Mouse (Mus musculus) heart, postnatal 0 days (tissue): ENCODE results near the gene Gtpbp3. TPM values are rescaled to one million over a fixed set of nuclear protein-coding genes. Genes with fewer than 3 reads are reported as not detected.

Source experiments
- ATAC-seq: fragments of 200-750 bp; cut with Nextera tagmentation; 2 replicates; pipeline ENCODE4 v1.8.0; 2017; ENCODE audit warnings: low read depth, moderate number of reproducible peaks, moderate library complexity; ENCODE audit not compliant: insufficient read depth
- DNase-seq: peaks from one replicate; pipeline ENCODE4 v3.0.0-alpha.2; 2016; ENCODE audit warnings: low spot score
- H3K27ac ChIP-seq: fragments of 300-500 bp; sonication (generic); 2 replicates; pipeline ENCODE4 v1.5.1; 2014; ENCODE audit warnings: low read depth, mild to moderate bottlenecking
- H3K27me3 ChIP-seq: fragments of 300-500 bp; sonication (generic); 2 replicates; pipeline ENCODE4 v1.6.1; 2014; ENCODE audit warnings: low read length, mixed read lengths; ENCODE audit not compliant: control insufficient read depth, insufficient read depth
- H3K36me3 ChIP-seq: fragments of 300-500 bp; sonication (generic); replicated peaks from 2 replicates; pipeline ENCODE4 v1.6.1; 2014; ENCODE audit warnings: low read length, mixed read lengths; ENCODE audit not compliant: control insufficient read depth, insufficient read depth
- H3K4me1 ChIP-seq: fragments of 300-500 bp; sonication (generic); 2 replicates; pipeline ENCODE4 v1.6.1; 2014; ENCODE audit warnings: antibody characterized with exemption; ENCODE audit not compliant: control insufficient read depth, insufficient read depth
- H3K4me2 ChIP-seq: fragments of 300-500 bp; sonication (generic); 2 replicates; pipeline ENCODE4 v1.6.1; 2014; ENCODE audit warnings: low read depth, mild to moderate bottlenecking, low read length, moderate library complexity
- H3K4me3 ChIP-seq: fragments of 300-500 bp; sonication (generic); 2 replicates; pipeline ENCODE4 v1.5.1; 2014; ENCODE audit warnings: low read depth, low read length
- H3K9ac ChIP-seq: fragments of 300-500 bp; sonication (generic); replicated peaks from 2 replicates; pipeline ENCODE4 v1.6.1; 2014; ENCODE audit warnings: low read depth, low read length, mixed read lengths
- H3K9me3 ChIP-seq: fragments of 300-500 bp; sonication (generic); replicated peaks from 2 replicates; pipeline ENCODE4 v1.6.1; 2016; ENCODE audit warnings: low read length; ENCODE audit not compliant: control insufficient read depth
- CTCF ChIP-seq: IDR thresholded peaks from 2 replicates; pipeline ENCODE4 v1.5.1; 2016; ENCODE audit warnings: antibody characterized with exemption, control low read depth, low read depth
- EP300 ChIP-seq: IDR thresholded peaks from 2 replicates; pipeline ENCODE4 v1.6.1; 2016; ENCODE audit warnings: antibody characterized with exemption, low read depth
- WGBS: fragments of 180-500 bp; shearing (Covaris S2); extraction: QIAGEN DNeasy Blood & Tissue Kit; methylation state at CpG from one replicate; pipeline ENCODE4 v1.1.7; 2014; 5-methylcytosine and 5-hydroxymethylcytosine counted together
- polyA plus RNA-seq: library from polyadenylated mRNA; unstranded; fragments of >200 nt; fragmentation: Nextera tagmentation; extraction: Ambion mirVana; gene quantifications from 2 replicates; pipeline ENCODE4 v1.2.1, GENCODE M21; 2015
- total RNA-seq: library from RNA; depleted of rRNA; stranded (reverse); fragments of >200 nt; gene quantifications from 2 replicates; pipeline ENCODE4 v1.2.3, GENCODE M21; 2014; ENCODE audit warnings: low replicate concordance

Gtpbp3 gene
- total and polyA plus RNA-seq, 2 experiments from 2014 or later, result 11.3 to 36.7 TPM

DNA sequence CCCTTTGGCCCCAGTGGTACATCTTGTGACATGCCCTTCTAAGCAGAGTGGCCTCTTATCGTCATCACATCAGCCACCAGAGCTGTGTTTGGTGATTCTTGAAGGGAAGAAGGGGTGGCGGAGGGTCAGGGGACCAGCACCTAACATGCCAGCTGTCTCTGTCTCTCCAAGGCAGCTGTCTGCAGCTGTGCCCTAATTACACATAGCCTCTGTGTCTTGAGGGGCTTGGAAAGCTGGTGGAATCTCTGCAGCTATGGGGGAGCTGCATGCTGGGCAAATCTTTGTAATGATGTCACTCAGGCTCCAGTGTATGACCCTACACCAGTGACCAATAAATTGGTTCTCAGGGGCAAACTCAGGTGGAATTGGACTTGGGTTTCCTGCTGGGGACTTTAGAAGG is 35.2 kb upstream of the Gtpbp3 start:
- ATAC-seq (no peak), DNase-seq (no peak)
- 55% methylated on average over 2 of the region's 2 CpGs for WGBS
- Histone ChIP-seq H3K9me3 (no peaks in the 10 kb centered on the region), H3K36me3 (peaks cover under 1% of the 10 kb centered on the region; the same call in 1 of the 2 replicates), H3K27ac (no peak overlapping the region), H3K4me1 (no peaks in the 10 kb centered on the region), H3K4me2 (no peak overlapping the region), H3K27me3 (no peaks in the 10 kb centered on the region), H3K4me3 (no peak overlapping the region), H3K9ac (no peak overlapping the region)
- TF ChIP-seq EP300 (no peak), CTCF (no peak)

GRCm38 (mm10) chr8:71454668-71455067 is 33.2 kb upstream of the Gtpbp3 start:
- no peak for DNase-seq
- H3K9me3 ChIP-seq, result no peaks in the 10 kb centered on the region
- no peaks in the 10 kb centered on the region for H3K27me3 ChIP-seq

GRCm38 (mm10) chr8:71456906-71457305 is 31.0 kb upstream of the Gtpbp3 start:
- no peak overlapping the region for H3K4me2 ChIP-seq
- no peaks in the 10 kb centered on the region for H3K9me3 ChIP-seq
- H3K9ac ChIP-seq, result no peak overlapping the region
- H3K4me1 ChIP-seq, result no peaks in the 10 kb centered on the region
- ATAC-seq, result peak; percentile 22; the same call in 1 of the 2 replicates
- peaks cover 23% of the 10 kb centered on the region for H3K36me3 ChIP-seq
- no peak overlapping the region for H3K27ac ChIP-seq
- H3K27me3 ChIP-seq, result no peaks in the 10 kb centered on the region
- WGBS, result 45% methylated on average over 22 of the region's 22 CpGs
- no peak for DNase-seq
- TF ChIP-seq EP300 (no peak), CTCF (no peak)
- H3K4me3 ChIP-seq, result no peak overlapping the region

More at GRCm38 (mm10) chr8:71454668-71455067, 33.2 kb upstream of the Gtpbp3 start:
- Histone ChIP-seq H3K9ac (no peak overlapping the region), H3K4me3 (no peak overlapping the region), H3K4me1 (no peaks in the 10 kb centered on the region), H3K36me3 (peaks cover 11% of the 10 kb centered on the region), H3K27ac (no peak overlapping the region), H3K4me2 (no peak overlapping the region)
- TF ChIP-seq CTCF, result no peak
- 74% methylated on average over 8 of the region's 8 CpGs for WGBS
- no peak for ATAC-seq

GRCm38 (mm10) chr8:71457659-71458270 is 30.1 kb upstream of the Gtpbp3 start:
- no peak for DNase-seq
- 83% methylated on average over 19 of the region's 20 CpGs for WGBS
- TF ChIP-seq EP300 (no peak), CTCF (no peak)

DNA sequence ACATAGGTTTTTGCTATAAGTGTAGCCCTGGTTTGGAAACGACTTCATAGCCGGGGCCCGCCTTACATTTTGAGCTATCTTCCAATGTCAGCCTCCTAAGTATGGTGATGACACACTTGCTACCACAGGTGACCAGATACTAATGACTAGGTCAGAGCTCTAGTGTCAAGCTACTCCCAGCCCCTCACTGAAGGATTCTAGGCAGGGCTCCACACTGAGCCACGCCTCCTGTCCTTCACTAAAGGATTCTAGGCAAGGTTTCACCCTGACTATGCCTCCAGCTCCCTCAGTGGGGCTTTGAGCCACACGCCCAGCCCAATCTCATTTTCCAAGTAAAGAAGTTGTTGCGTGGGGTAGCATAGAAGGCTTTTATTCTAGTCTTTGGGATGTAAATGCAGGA is 27.2 kb upstream of the Gtpbp3 start:
- Histone ChIP-seq H3K27ac (no peak overlapping the region), H3K4me2 (no peak overlapping the region), H3K4me3 (no peak overlapping the region), H3K36me3 (peaks cover 23% of the 10 kb centered on the region), H3K9ac (no peak overlapping the region), H3K27me3 (no peaks in the 10 kb centered on the region), H3K9me3 (no peaks in the 10 kb centered on the region), H3K4me1 (peaks cover 7% of the 10 kb centered on the region; the same call in 1 of the 2 replicates)
- no peak for ATAC-seq
- DNase-seq, result no peak
- TF ChIP-seq EP300 (no peak), CTCF (no peak)
- 93% methylated on average over 6 of the region's 6 CpGs for WGBS

More at GRCm38 (mm10) chr8:71457659-71458270, 30.1 kb upstream of the Gtpbp3 start:
- Histone ChIP-seq H3K9ac (no peak overlapping the region), H3K4me1 (no peaks in the 10 kb centered on the region), H3K4me3 (no peak overlapping the region), H3K4me2 (no peak overlapping the region), H3K36me3 (peaks cover 23% of the 10 kb centered on the region), H3K9me3 (no peaks in the 10 kb centered on the region), H3K27ac (no peak overlapping the region), H3K27me3 (no peaks in the 10 kb centered on the region)
- ATAC-seq, result no peak
